Mouse (Mus musculus): ENCODE data around the gene Elovl7.

The Elovl7 gene

GRCm38 (mm10) chr13:108245086-108245697 lies 31.0 kb downstream of the Elovl7 start:
- DNase-seq = no peak

- DNase-seq = no peak
Measured at GRCm38 (mm10) chr13:108251106-108251505, 36.9 kb downstream of the Elovl7 start.

GRCm38 (mm10) chr13:108253977-108254376 lies 39.8 kb downstream of the Elovl7 start:
- DNase-seq = no peak

- no peak for DNase-seq
Measured at GRCm38 (mm10) chr13:108263042-108263441, 48.8 kb downstream of the Elovl7 start.

GRCm38 (mm10) chr13:108265394-108265793 lies 51.2 kb downstream of the Elovl7 start:
- no peak for DNase-seq

GRCm38 (mm10) chr13:108267841-108268634 lies 53.8 kb downstream of the Elovl7 start:
- no peak for DNase-seq

GRCm38 (mm10) chr13:108271458-108272148 lies 57.4 kb downstream of the Elovl7 start:
- DNase-seq = no peak

GRCm38 (mm10) chr13:108272332-108272731 lies 58.1 kb downstream of the Elovl7 start:
- DNase-seq = no peak

GRCm38 (mm10) chr13:108273034-108273433 lies 58.8 kb downstream of the Elovl7 start:
- no peak for DNase-seq

- no peak for DNase-seq
Measured at GRCm38 (mm10) chr13:108273456-108273855, 59.3 kb downstream of the Elovl7 start.

- no peak for DNase-seq
Measured at GRCm38 (mm10) chr13:108276561-108276960, 62.4 kb downstream of the Elovl7 start.

GRCm38 (mm10) chr13:108277320-108277719 lies 63.1 kb downstream of the Elovl7 start:
- DNase-seq = no peak

GRCm38 (mm10) chr13:108278592-108278991 lies 64.4 kb downstream of the Elovl7 start:
- no peak for DNase-seq

- DNase-seq = no peak
Measured at GRCm38 (mm10) chr13:108284312-108284711, 70.1 kb downstream of the Elovl7 start.

GRCm38 (mm10) chr13:108287953-108288352 lies 73.7 kb downstream of the Elovl7 start:
- no peak for DNase-seq

GRCm38 (mm10) chr13:108289436-108289835 lies 75.2 kb downstream of the Elovl7 start:
- no peak for DNase-seq

- DNase-seq = no peak
Measured at GRCm38 (mm10) chr13:108290314-108290713, 76.1 kb downstream of the Elovl7 start.

- DNase-seq = peak; percentile 72
Measured at GRCm38 (mm10) chr13:108297350-108298093, 83.3 kb downstream of the Elovl7 start.

GRCm38 (mm10) chr13:108298241-108298640 lies 84.0 kb downstream of the Elovl7 start:
- DNase-seq = no peak

GRCm38 (mm10) chr13:108300346-108300950 lies 86.2 kb downstream of the Elovl7 start:
- no peak for DNase-seq

- no peak for DNase-seq
Measured at GRCm38 (mm10) chr13:108301411-108301810, 87.2 kb downstream of the Elovl7 start.

- DNase-seq = peak; percentile 20
Measured at GRCm38 (mm10) chr13:108302957-108303675, 88.9 kb downstream of the Elovl7 start.

All from thymus, postnatal 25 days (tissue).